Mouse (Mus musculus) layer of hippocampus, adult 8-10 months (tissue): ENCODE measurements at regions not wholly inside any gene's neighbourhood (a gene's known extent, or its start where the extent isn't known, plus 50 kb on each side); places are given as distances from the start of the nearest gene placed in this dataset.
"Not testable (repeated sequence)": the region's sequence is repeated elsewhere in the genome, so short reads cannot be mapped to it uniquely, and the experiment has no call there.

Experiments
- DNase-seq, 2 experiments: peaks; one replicate each; pipeline ENCODE4 v3.0.0; 2022; ENCODE audit warnings: low spot score in 2 of 2

- DNase-seq = no peak
Observed at GRCm38 (mm10) chr14:36155757-36156156, 61.0 kb downstream of the 4930474N05Rik start.

GRCm38 (mm10) chr14:36156175-36156574 is 61.5 kb downstream of the 4930474N05Rik start:
- DNase-seq = no peak

- DNase-seq = no peak
Observed at GRCm38 (mm10) chr14:36183701-36184100, 89.0 kb downstream of the 4930474N05Rik start.

GRCm38 (mm10) chr14:36196517-36196916 is 101.8 kb downstream of the 4930474N05Rik start:
- DNase-seq = no peak

- DNase-seq = peak; percentile 40 to 42
Observed at GRCm38 (mm10) chr14:36198396-36198795, 103.7 kb downstream of the 4930474N05Rik start.

GRCm38 (mm10) chr14:36203855-36204254 is 109.1 kb downstream of the 4930474N05Rik start:
- DNase-seq = no peak

DNA sequence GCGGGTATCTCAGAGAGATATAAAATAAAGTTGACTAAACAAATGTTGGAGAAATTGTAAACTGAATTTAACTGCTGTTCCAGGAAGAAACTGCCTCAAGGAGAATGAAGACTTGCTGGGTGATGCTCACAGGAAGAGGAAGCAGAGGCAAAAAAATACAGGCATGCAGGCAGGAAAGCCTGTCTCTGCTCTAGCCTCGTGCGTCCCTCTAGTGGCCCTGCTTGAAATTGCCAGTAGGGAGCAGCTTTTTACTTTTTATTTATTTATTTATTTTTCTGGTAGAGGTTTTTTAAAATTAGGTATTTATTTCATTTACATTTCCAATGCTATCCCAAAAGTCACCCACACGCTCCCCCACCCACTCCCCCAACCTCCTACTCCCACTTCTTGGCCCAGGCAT is 118.1 kb downstream of the 4930474N05Rik start:
- DNase-seq = peak; percentile 41 to 73

DNA sequence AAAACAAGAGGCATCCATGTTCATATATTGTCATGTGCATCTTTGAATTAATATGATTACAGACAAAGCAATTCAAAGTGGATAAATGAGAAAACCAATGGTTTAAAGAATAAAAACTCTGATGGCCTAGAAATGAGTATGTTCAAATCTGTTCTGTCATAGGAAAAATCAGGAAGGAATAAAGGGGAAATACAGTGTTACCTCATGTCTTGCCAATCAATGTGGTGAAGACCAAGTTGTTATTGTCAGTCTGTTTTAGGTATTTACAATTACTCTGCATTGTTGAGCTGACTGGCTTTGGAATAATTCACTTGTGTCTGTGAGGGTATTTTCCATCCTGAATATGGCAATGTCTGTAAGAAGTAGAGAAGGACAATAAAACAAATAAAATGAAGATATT is 151.1 kb downstream of the 4930474N05Rik start:
- DNase-seq = no peak

DNA sequence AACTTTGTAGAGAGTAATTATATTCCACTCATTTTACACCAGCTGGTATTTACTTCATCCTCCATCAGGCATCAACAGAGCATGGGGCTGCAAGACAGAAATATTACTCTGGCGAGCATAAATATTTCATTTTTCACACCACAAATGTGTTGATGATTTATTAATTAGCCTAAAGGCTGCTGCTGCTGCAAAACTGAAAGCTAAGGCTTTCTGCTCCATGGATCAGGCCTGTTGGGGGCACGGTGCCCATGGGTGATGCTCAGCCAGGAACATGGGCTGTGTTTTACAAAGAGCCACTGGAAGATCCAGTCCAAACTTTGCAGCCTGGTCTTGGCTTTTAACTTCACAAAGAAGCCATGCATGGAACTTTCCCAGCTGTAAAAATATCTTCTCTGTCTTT is 167.4 kb downstream of the 4930474N05Rik start:
- DNase-seq = peak; percentile 20 to 42

GRCm38 (mm10) chr14:36283825-36284414 is 189.2 kb downstream of the 4930474N05Rik start:
- DNase-seq = no peak

GRCm38 (mm10) chr14:36288697-36289286 is 194.1 kb downstream of the 4930474N05Rik start:
- DNase-seq = no peak

GRCm38 (mm10) chr14:36310324-36310723 is 215.6 kb downstream of the 4930474N05Rik start:
- no peak for DNase-seq

GRCm38 (mm10) chr14:36314673-36315072 is 220.0 kb downstream of the 4930474N05Rik start:
- DNase-seq = not testable (repeated sequence)

DNA sequence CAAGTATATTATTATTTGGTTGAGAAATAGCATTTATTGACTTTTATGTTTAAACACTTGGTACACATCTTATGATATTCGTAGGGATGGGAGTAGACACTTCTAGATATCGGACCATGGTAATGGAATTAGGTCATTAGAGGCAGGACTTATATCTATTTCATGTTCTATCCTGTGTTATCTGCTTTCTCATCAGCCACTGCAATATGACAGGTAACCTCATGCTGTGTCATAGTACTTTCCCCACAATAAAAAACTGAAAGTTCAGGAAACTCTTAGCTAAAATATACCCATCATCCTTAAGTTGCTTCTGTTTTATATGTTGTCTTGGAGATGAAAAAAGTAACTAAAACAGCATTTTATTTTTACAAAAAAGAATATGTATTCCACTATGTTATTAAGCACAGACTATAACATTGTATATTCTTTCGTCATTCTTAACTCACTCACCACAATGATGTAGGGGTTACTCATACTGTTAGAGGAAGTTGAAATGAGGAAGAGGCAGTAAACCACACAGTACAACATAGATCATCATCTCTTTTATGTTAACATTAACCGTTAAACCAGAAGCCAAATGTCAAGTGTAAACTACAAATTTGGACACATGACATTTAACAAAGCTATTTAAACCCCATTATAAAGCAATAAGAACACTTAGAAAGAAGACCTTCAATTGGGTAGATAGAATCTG is 221.8 kb downstream of the 4930474N05Rik start:
- no peak for DNase-seq

DNA sequence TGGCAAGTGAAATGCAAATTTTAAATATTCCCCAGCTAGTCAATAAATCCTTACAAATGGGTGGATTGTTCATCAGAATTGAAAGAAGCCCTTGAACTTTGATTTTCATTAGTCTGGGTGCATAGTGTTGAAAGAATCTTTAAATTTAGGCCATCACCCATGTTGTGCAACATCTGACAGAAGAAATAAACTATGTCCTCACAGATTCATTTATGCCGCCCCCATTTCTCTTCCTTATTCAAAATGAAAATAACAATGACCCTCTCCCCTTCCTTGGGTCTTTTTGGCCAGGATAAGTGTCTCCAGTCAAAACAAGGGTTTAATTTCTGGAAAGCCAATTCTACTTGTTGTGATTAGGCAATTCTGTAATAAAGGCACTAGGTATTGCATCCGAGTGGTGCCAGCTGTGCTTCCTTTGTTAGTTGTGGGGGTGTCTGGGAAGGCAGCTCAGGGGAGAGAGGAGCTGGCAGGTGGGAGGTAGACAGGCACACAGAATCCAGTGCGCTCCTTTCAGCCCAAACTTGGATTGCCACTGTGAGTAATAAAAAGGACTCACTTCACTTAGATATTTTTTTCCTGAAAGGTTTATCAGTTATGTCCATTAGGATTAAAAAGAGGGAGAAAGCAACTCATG is 233.7 kb downstream of the 4930474N05Rik start:
- DNase-seq = no peak

DNA sequence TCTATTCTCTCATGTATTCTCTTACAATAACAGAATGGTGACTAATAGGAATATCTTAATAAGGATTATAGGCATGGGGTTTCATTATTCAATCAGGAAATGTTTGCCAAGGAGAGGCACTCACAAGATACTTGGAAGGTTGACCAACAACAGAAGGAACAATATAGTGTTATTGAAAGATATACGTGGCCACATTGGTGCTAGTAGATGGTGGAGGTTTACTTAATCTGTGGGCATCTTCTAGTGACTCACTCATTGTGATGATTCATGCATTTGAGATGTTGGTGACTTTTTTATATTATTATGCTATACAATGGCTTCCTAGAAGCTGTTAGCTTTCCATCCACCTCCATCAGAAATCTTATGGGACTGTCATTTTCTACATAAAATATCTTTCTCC is 246.1 kb downstream of the 4930474N05Rik start:
- no peak for DNase-seq
